Mouse (Mus musculus): ENCODE measurements around the gene Gpr45.

GRCm38 (mm10) chr1:42933613-42934012 lies 19.1 kb upstream of the Gpr45 start:
- no peak for TF ChIP-seq CTCF (IDR thresholded peaks at IDR 0.05; ENCODE audit: low read depth)
- TF ChIP-seq EP300 (optimal IDR thresholded peaks at IDR 0.05) = no peak
